Mouse (Mus musculus): ENCODE measurements at regions not wholly inside any gene's neighbourhood (a gene's known extent, or its start where the extent isn't known, plus 50 kb on each side); places are given as distances from the start of the nearest gene placed in this dataset.

- intact Hi-C loops (cut with DNase I), result loop anchor here (2.0 to 5.0 kb wide), 4 partner anchors 453 to 817 kb away; partner anchors contain the start of gene Pth2r
- no peak for DNase-seq
Measured at GRCm38 (mm10) chr1:66099562-66100444, 75.3 kb upstream of the Map2 start.

- DNase-seq, result no peak
- intact Hi-C loops (cut with DNase I), result loop anchor here (2.0 to 5.0 kb wide), 3 partner anchors 454 to 819 kb away; partner anchors contain the start of gene Pth2r
Measured at GRCm38 (mm10) chr1:66101419-66101818, 73.7 kb upstream of the Map2 start.

- no peak for DNase-seq
Measured at GRCm38 (mm10) chr1:66104493-66104892, 70.6 kb upstream of the Map2 start.

GRCm38 (mm10) chr1:66105206-66105605 is 69.9 kb upstream of the Map2 start:
- DNase-seq, result no peak
- intact Hi-C loops (cut with DNase I), result no loop called here

More at GRCm38 (mm10) chr1:66104493-66104892, 70.6 kb upstream of the Map2 start:
- intact Hi-C loops (cut with DNase I), result loop anchor here (5.0 kb wide), 2 partner anchors 457 to 553 kb away; no protein-coding TSS in a partner anchor

DNA sequence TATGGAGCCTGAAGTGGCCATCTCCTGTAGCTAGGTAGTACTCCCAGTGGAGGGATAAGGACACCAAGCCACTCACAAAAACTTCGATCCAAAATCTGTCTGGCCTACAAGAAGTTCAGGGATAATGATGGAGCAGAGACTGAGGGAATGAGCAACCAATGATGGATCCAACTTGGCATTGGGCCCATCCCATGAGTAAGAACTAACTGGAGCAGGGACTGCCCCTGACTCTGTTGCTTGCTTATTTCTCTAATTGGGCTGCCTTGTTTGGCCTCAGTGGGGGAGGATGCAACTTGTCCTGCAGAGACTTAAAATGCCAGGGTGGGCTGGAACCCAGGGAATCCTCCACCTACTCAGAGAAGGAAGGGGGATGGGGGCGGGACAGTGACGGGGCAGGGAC is 67.0 kb upstream of the Map2 start:
- intact Hi-C loops (cut with DNase I), result no loop called here
- no peak for DNase-seq

DNA sequence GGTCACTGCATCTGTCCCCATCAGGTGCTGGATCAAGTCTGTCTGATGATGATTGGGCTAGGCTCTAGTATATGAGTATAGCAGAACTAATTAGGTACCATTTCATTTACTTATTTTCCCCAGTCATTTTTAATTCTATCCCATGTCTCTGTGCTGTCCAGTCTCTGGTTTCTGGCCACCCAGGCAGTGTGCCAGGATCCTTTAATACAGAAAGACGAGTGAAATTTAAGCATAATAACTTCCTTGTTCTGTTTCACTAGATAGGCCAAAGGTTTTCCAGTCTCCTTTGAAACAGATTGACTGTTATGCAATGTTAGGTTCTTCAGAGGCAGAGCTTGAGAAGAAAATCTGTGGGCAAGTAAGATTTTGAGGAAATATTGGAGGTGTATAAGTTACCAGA is 61.2 kb upstream of the Map2 start:
- intact Hi-C loops (cut with DNase I), result no loop called here

GRCm38 (mm10) chr1:66115330-66115729 is 59.7 kb upstream of the Map2 start:
- intact Hi-C loops (cut with DNase I), result no loop called here
- no peak for DNase-seq

More for the DNA sequence above, 61.2 kb upstream of the Map2 start:
- no peak for DNase-seq
